Mouse (Mus musculus): ENCODE measurements around the gene Phyhipl. TPM values are rescaled to one million over a fixed set of nuclear protein-coding genes. Genes with fewer than 3 reads are reported as not detected.
A peak's percentile ranks its signal among the peaks of the same experiment; 100 is the strongest.

The Phyhipl gene
- polyA plus RNA-seq, 1 experiment from 2014 or later = 2.7 TPM

DNA sequence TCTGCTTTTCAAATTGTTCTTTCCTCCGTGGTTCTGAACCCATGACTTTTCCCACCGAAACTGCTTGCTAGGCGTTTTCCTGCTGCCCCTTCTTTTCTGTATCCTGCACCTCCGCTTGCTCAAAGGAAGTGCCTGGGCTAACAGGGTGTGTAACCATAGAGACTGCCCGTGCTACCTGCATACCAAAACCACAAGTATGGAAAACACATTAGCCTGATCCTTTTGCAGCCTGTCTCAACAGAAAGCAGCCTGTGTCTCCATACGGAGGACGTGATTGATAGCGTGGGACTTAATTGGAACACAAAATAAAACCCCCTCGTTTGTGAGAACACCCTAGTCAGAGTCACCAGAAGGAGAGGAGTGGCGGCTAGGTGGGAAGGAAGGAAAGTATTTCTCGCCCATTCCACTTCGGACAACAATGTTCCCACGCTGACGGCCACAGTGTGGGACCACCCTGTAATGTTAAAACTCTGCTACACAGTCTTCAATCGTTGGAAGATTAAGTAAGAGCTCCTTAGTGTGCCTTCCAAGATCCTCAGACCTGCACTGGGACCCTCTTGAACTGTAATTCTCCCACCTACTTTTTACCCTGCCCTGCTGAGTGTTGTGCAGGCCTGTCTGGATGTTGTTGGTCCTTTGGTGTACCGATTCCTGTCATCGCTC is 15.6 kb downstream of the Phyhipl start:
- Histone ChIP-seq H3K4me2 (ENCODE audit: low read depth, low read length) (no peak overlapping the region), H3K4me1 (ENCODE audit: control insufficient read depth, insufficient read depth, low read length) (no peaks in the 10 kb centered on the region), H3K27ac (ENCODE audit: low read length) (no peak overlapping the region), H3K27me3 (replicated peaks; ENCODE audit: control insufficient read depth, insufficient read depth, low read length) (no peaks in the 10 kb centered on the region), H3K4me3 (ENCODE audit: low read length) (no peak overlapping the region), H3K9ac (ENCODE audit: low read depth, low read length) (no peak overlapping the region), H3K9me3 (ENCODE audit: control insufficient read depth, low read length) (no peaks in the 10 kb centered on the region), H3K36me3 (ENCODE audit: control insufficient read depth, insufficient read depth, low read length) (no peaks in the 10 kb centered on the region)
- WGBS = 70% methylated on average over 17 of the region's 17 CpGs
- ATAC-seq = no peak

GRCm38 (mm10) chr10:70637640-70638328 is 18.0 kb downstream of the Phyhipl start:
- H3K4me3 ChIP-seq (ENCODE audit: low read length) = no peak overlapping the region
- H3K9me3 ChIP-seq (ENCODE audit: control insufficient read depth, low read length) = no peaks in the 10 kb centered on the region
- no peaks in the 10 kb centered on the region for H3K4me1 ChIP-seq (ENCODE audit: control insufficient read depth, insufficient read depth, low read length)
- no peak overlapping the region for H3K9ac ChIP-seq (ENCODE audit: low read depth, low read length)
- H3K4me2 ChIP-seq (ENCODE audit: low read depth, low read length) = no peak overlapping the region
- H3K27ac ChIP-seq (ENCODE audit: low read length) = no peak overlapping the region
- H3K27me3 ChIP-seq (replicated peaks; ENCODE audit: control insufficient read depth, insufficient read depth, low read length) = no peaks in the 10 kb centered on the region
- WGBS = 83% methylated on average over 12 of the region's 12 CpGs
- ATAC-seq = no peak
- no peaks in the 10 kb centered on the region for H3K36me3 ChIP-seq (ENCODE audit: control insufficient read depth, insufficient read depth, low read length)

GRCm38 (mm10) chr10:70635261-70635660 is 20.5 kb downstream of the Phyhipl start:
- Histone ChIP-seq H3K4me3 (ENCODE audit: low read length) (no peak overlapping the region), H3K27me3 (replicated peaks; ENCODE audit: control insufficient read depth, insufficient read depth, low read length) (no peaks in the 10 kb centered on the region), H3K27ac (ENCODE audit: low read length) (no peak overlapping the region), H3K9ac (ENCODE audit: low read depth, low read length) (no peak overlapping the region), H3K9me3 (ENCODE audit: control insufficient read depth, low read length) (no peaks in the 10 kb centered on the region), H3K4me2 (ENCODE audit: low read depth, low read length) (no peak overlapping the region), H3K36me3 (ENCODE audit: control insufficient read depth, insufficient read depth, low read length) (no peaks in the 10 kb centered on the region), H3K4me1 (ENCODE audit: control insufficient read depth, insufficient read depth, low read length) (no peaks in the 10 kb centered on the region)
- no peak for ATAC-seq
- WGBS = 52% methylated on average over 1 of the region's 1 CpGs

GRCm38 (mm10) chr10:70631142-70631541 is 24.6 kb downstream of the Phyhipl start:
- Histone ChIP-seq H3K4me2 (ENCODE audit: low read depth, low read length) (no peak overlapping the region), H3K27ac (ENCODE audit: low read length) (no peak overlapping the region), H3K9ac (ENCODE audit: low read depth, low read length) (no peak overlapping the region), H3K27me3 (replicated peaks; ENCODE audit: control insufficient read depth, insufficient read depth, low read length) (no peaks in the 10 kb centered on the region), H3K4me3 (ENCODE audit: low read length) (no peak overlapping the region), H3K36me3 (ENCODE audit: control insufficient read depth, insufficient read depth, low read length) (no peaks in the 10 kb centered on the region), H3K9me3 (ENCODE audit: control insufficient read depth, low read length) (no peaks in the 10 kb centered on the region), H3K4me1 (ENCODE audit: control insufficient read depth, insufficient read depth, low read length) (no peaks in the 10 kb centered on the region)
- ATAC-seq = no peak
- 90% methylated on average over 1 of the region's 1 CpGs for WGBS

DNA sequence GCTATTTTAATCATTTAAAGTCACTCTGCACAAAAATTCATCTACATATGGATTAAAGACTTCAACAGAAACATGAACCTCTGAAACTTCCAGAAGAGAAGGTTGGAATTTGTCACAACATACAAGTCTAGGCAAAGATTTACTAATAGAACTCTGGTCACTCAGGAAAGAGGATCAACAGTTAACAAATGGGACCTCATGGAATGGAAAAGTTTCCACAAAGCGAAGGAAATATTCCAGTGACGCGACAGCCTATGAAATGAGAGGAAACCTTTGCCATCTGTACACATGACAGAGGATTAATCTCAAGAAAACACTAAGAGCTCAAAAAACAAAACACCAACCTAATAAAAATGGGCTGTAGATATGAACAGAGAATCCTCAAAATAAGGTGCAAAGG is 32.3 kb downstream of the Phyhipl start:
- Histone ChIP-seq H3K4me2 (ENCODE audit: low read depth, low read length) (no peak overlapping the region), H3K9me3 (ENCODE audit: control insufficient read depth, low read length) (no peaks in the 10 kb centered on the region), H3K27me3 (replicated peaks; ENCODE audit: control insufficient read depth, insufficient read depth, low read length) (no peaks in the 10 kb centered on the region), H3K36me3 (ENCODE audit: control insufficient read depth, insufficient read depth, low read length) (no peaks in the 10 kb centered on the region), H3K9ac (ENCODE audit: low read depth, low read length) (no peak overlapping the region), H3K4me1 (ENCODE audit: control insufficient read depth, insufficient read depth, low read length) (no peaks in the 10 kb centered on the region), H3K27ac (ENCODE audit: low read length) (no peak overlapping the region), H3K4me3 (ENCODE audit: low read length) (no peak overlapping the region)
- 91% methylated on average over 3 of the region's 3 CpGs for WGBS
- ATAC-seq = no peak

DNA sequence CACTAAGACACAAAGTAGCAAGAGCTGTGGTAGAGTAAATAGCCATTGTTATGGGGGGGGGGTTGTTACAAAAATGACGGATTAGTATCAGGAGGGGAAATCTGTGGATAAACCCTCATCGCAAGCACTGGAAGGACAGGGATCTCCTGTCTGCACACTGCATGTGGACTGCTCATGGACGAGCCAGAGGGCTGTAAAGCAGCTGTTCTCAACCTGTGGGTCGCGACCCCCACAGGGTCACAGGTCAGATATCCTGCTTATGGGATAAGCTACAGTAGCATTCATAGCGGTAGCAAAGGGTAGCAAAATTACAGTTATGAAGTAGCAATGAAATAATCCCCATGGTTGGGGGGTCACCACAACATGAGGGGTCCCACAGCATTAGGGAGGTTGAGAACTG is 39.4 kb downstream of the Phyhipl start:
- Histone ChIP-seq H3K4me2 (ENCODE audit: low read depth, low read length) (no peak overlapping the region), H3K27me3 (replicated peaks; ENCODE audit: control insufficient read depth, insufficient read depth, low read length) (no peaks in the 10 kb centered on the region), H3K9ac (ENCODE audit: low read depth, low read length) (no peak overlapping the region)

GRCm38 (mm10) chr10:70611633-70612032 is 44.1 kb downstream of the Phyhipl start:
- Histone ChIP-seq H3K36me3 (ENCODE audit: control insufficient read depth, insufficient read depth, low read length) (no peaks in the 10 kb centered on the region), H3K9me3 (ENCODE audit: control insufficient read depth, low read length) (no peaks in the 10 kb centered on the region), H3K4me2 (ENCODE audit: low read depth, low read length) (no peak overlapping the region), H3K27ac (ENCODE audit: low read length) (no peak overlapping the region), H3K9ac (ENCODE audit: low read depth, low read length) (no peak overlapping the region), H3K27me3 (replicated peaks; ENCODE audit: control insufficient read depth, insufficient read depth, low read length) (no peaks in the 10 kb centered on the region), H3K4me1 (ENCODE audit: control insufficient read depth, insufficient read depth, low read length) (no peaks in the 10 kb centered on the region), H3K4me3 (ENCODE audit: low read length) (no peak overlapping the region)
- 84% methylated on average over 1 of the region's 1 CpGs for WGBS
- ATAC-seq = no peak

More for the DNA sequence above, 39.4 kb downstream of the Phyhipl start:
- no peaks in the 10 kb centered on the region for H3K4me1 ChIP-seq (ENCODE audit: control insufficient read depth, insufficient read depth, low read length)
- ATAC-seq = no peak
- no peaks in the 10 kb centered on the region for H3K36me3 ChIP-seq (ENCODE audit: control insufficient read depth, insufficient read depth, low read length)
- no peak overlapping the region for H3K4me3 ChIP-seq (ENCODE audit: low read length)
- H3K9me3 ChIP-seq (ENCODE audit: control insufficient read depth, low read length) = no peaks in the 10 kb centered on the region
- no peak overlapping the region for H3K27ac ChIP-seq (ENCODE audit: low read length)
- 84% methylated on average over 6 of the region's 6 CpGs for WGBS

DNA sequence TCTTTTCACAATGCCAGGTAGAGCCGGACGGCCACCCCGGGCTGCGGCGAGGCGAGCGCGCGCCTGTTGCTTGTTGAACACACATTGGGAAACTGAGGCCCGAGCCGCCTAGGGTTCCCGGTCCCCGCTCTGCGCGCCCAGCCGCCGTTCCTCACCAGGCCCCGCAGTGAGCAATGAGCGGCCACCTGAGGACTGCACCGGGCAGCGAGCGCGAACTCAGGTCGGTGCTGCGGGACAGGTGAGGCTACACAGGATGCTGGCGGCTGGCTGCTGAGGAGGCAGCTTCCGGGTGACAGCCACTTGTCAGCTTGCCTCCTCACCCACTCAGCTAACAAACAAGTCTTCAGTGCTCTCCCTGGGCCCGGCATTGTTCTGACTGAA is 55.9 kb downstream of the Phyhipl start:
- Histone ChIP-seq H3K9me3 (ENCODE audit: control insufficient read depth, low read length) (no peaks in the 10 kb centered on the region), H3K27ac (ENCODE audit: low read length) (no peak overlapping the region), H3K4me3 (ENCODE audit: low read length) (peak overlapping the region; percentile 64), H3K36me3 (ENCODE audit: control insufficient read depth, insufficient read depth, low read length) (no peaks in the 10 kb centered on the region), H3K9ac (ENCODE audit: low read depth, low read length) (peak overlapping the region; percentile 45), H3K27me3 (replicated peaks; ENCODE audit: control insufficient read depth, insufficient read depth, low read length) (peaks cover 17% of the 10 kb centered on the region), H3K4me2 (ENCODE audit: low read depth, low read length) (peak overlapping the region; percentile 100), H3K4me1 (ENCODE audit: control insufficient read depth, insufficient read depth, low read length) (peaks cover 12% of the 10 kb centered on the region)
- WGBS = under 1% methylated on average over 28 of the region's 28 CpGs
- ATAC-seq = peak; percentile 38

GRCm38 (mm10) chr10:70599126-70599924 is 56.4 kb downstream of the Phyhipl start:
- Histone ChIP-seq H3K9me3 (ENCODE audit: control insufficient read depth, low read length) (no peaks in the 10 kb centered on the region), H3K9ac (ENCODE audit: low read depth, low read length) (peak overlapping the region; percentile 45), H3K27me3 (replicated peaks; ENCODE audit: control insufficient read depth, insufficient read depth, low read length) (peaks cover 17% of the 10 kb centered on the region), H3K4me1 (ENCODE audit: control insufficient read depth, insufficient read depth, low read length) (peaks cover 12% of the 10 kb centered on the region), H3K36me3 (ENCODE audit: control insufficient read depth, insufficient read depth, low read length) (no peaks in the 10 kb centered on the region), H3K4me3 (ENCODE audit: low read length) (peak overlapping the region; percentile 64), H3K27ac (ENCODE audit: low read length) (no peak overlapping the region; the same call in 1 of the 2 replicates), H3K4me2 (ENCODE audit: low read depth, low read length) (peak overlapping the region; percentile 100)
- WGBS = under 1% methylated on average over 94 of the region's 124 CpGs
- peak; percentile 98 for ATAC-seq
